Mouse (Mus musculus): ENCODE results near the gene Tsr3. TPM values are rescaled to one million over a fixed set of nuclear protein-coding genes. Genes with fewer than 3 reads are reported as not detected.
"Not testable (repeated sequence)": the region's sequence is repeated elsewhere in the genome, so short reads cannot be mapped to it uniquely, and the experiment has no call there.

The Tsr3 gene
- polyA plus RNA-seq (2016; fragmentation: Nextera tagmentation; extraction: Ambion mirVana) = 76.9 and 86.4 TPM in 2 replicates

- H3K4me1 ChIP-seq (replicated peaks) = peaks cover 20% of the 10 kb centered on the region
- peak within 1 kb of the TSS; percentile 71 for H3K4me3 ChIP-seq
- peaks cover 62% of the 10 kb centered on the region for H3K36me3 ChIP-seq
- H3K27ac ChIP-seq = peak within 1 kb of the TSS; percentile 89
- no peaks in the 10 kb centered on the region for H3K9me3 ChIP-seq
- no peaks in the 10 kb centered on the region for H3K27me3 ChIP-seq (ENCODE audit: insufficient read depth, poor library complexity, severe bottlenecking)
- peak; percentile 92 for DNase-seq (ENCODE audit: low spot score)
- WGBS = under 1% methylated on average over 80 of the region's 80 CpGs
Observed at GRCm38 (mm10) chr17:25239695-25240636, at the start of gene Tsr3, which contains the start of gene Gnptg. Gene Tsr3, plus strand, starts transcription at chr17:25240170. Gene Gnptg, minus strand, starts transcription at chr17:25240124.

- H3K36me3 ChIP-seq = peaks cover 85% of the 10 kb centered on the region
- H3K9me3 ChIP-seq = no peaks in the 10 kb centered on the region
- no peak for DNase-seq (ENCODE audit: low spot score)
- no peak overlapping the region for H3K27ac ChIP-seq
- WGBS = 95% methylated on average over 4 of the region's 4 CpGs
- no peaks in the 10 kb centered on the region for H3K4me1 ChIP-seq (replicated peaks)
- H3K4me3 ChIP-seq = no peak overlapping the region
- no peaks in the 10 kb centered on the region for H3K27me3 ChIP-seq (ENCODE audit: insufficient read depth, poor library complexity, severe bottlenecking)
Observed at GRCm38 (mm10) chr17:25202401-25202800, 37.6 kb upstream of the Tsr3 start.

- H3K36me3 ChIP-seq = peaks cover 98% of the 10 kb centered on the region
- WGBS = 97% methylated on average over 4 of the region's 4 CpGs
- no peaks in the 10 kb centered on the region for H3K27me3 ChIP-seq (ENCODE audit: insufficient read depth, poor library complexity, severe bottlenecking)
- no peak overlapping the region for H3K4me3 ChIP-seq
- no peak overlapping the region for H3K27ac ChIP-seq
- no peak for DNase-seq (ENCODE audit: low spot score)
- no peaks in the 10 kb centered on the region for H3K4me1 ChIP-seq (replicated peaks)
- no peaks in the 10 kb centered on the region for H3K9me3 ChIP-seq
Observed at GRCm38 (mm10) chr17:25210006-25210405, 30.0 kb upstream of the Tsr3 start.

- peaks cover 98% of the 10 kb centered on the region for H3K36me3 ChIP-seq
- H3K9me3 ChIP-seq = no peaks in the 10 kb centered on the region
- 93% methylated on average over 15 of the region's 15 CpGs for WGBS
- H3K27me3 ChIP-seq (ENCODE audit: insufficient read depth, poor library complexity, severe bottlenecking) = no peaks in the 10 kb centered on the region
- no peak overlapping the region for H3K4me3 ChIP-seq
- no peak overlapping the region for H3K27ac ChIP-seq
- no peak for DNase-seq (ENCODE audit: low spot score)
- no peaks in the 10 kb centered on the region for H3K4me1 ChIP-seq (replicated peaks)
Observed at GRCm38 (mm10) chr17:25210680-25211466, 29.1 kb upstream of the Tsr3 start.

- no peaks in the 10 kb centered on the region for H3K4me1 ChIP-seq (replicated peaks)
- no peak for DNase-seq (ENCODE audit: low spot score)
- WGBS = 91% methylated on average over 4 of the region's 4 CpGs
- no peaks in the 10 kb centered on the region for H3K9me3 ChIP-seq
- H3K36me3 ChIP-seq = peaks cover 98% of the 10 kb centered on the region
- H3K27me3 ChIP-seq (ENCODE audit: insufficient read depth, poor library complexity, severe bottlenecking) = no peaks in the 10 kb centered on the region
- no peak overlapping the region for H3K27ac ChIP-seq
- H3K4me3 ChIP-seq = no peak overlapping the region
Observed at GRCm38 (mm10) chr17:25211705-25212104, 28.3 kb upstream of the Tsr3 start.

- no peaks in the 10 kb centered on the region for H3K9me3 ChIP-seq
- DNase-seq (ENCODE audit: low spot score) = no peak
- no peaks in the 10 kb centered on the region for H3K27me3 ChIP-seq (ENCODE audit: insufficient read depth, poor library complexity, severe bottlenecking)
- no peaks in the 10 kb centered on the region for H3K4me1 ChIP-seq (replicated peaks)
- no peak overlapping the region for H3K4me3 ChIP-seq
- H3K27ac ChIP-seq = no peak overlapping the region
- 90% methylated on average over 3 of the region's 3 CpGs for WGBS
- peaks cover 87% of the 10 kb centered on the region for H3K36me3 ChIP-seq
Observed at GRCm38 (mm10) chr17:25215431-25215830, 24.5 kb upstream of the Tsr3 start.

- no peak overlapping the region for H3K4me3 ChIP-seq
- H3K27me3 ChIP-seq (ENCODE audit: insufficient read depth, poor library complexity, severe bottlenecking) = peaks cover 11% of the 10 kb centered on the region
- no peak for DNase-seq (ENCODE audit: low spot score)
- WGBS = 92% methylated on average over 9 of the region's 9 CpGs
- no peaks in the 10 kb centered on the region for H3K9me3 ChIP-seq
- peaks cover 19% of the 10 kb centered on the region for H3K4me1 ChIP-seq (replicated peaks)
- H3K36me3 ChIP-seq = peaks cover 59% of the 10 kb centered on the region
- H3K27ac ChIP-seq = no peak overlapping the region
Observed at GRCm38 (mm10) chr17:25218967-25219366, 21.0 kb upstream of the Tsr3 start.

GRCm38 (mm10) chr17:25219492-25220295 is 20.3 kb upstream of the Tsr3 start:
- WGBS = 94% methylated on average over 15 of the region's 15 CpGs
- Histone ChIP-seq H3K9me3 (no peaks in the 10 kb centered on the region), H3K4me3 (no peak overlapping the region), H3K36me3 (peaks cover 52% of the 10 kb centered on the region), H3K27ac (no peak overlapping the region), H3K27me3 (ENCODE audit: insufficient read depth, poor library complexity, severe bottlenecking) (peaks cover 11% of the 10 kb centered on the region), H3K4me1 (replicated peaks) (peaks cover 19% of the 10 kb centered on the region)
- DNase-seq (ENCODE audit: low spot score) = no peak

- H3K27ac ChIP-seq = no peak overlapping the region
- peaks cover 19% of the 10 kb centered on the region for H3K4me1 ChIP-seq (replicated peaks)
- 90% methylated on average over 1 of the region's 1 CpGs for WGBS
- DNase-seq (ENCODE audit: low spot score) = no peak
- H3K36me3 ChIP-seq = peaks cover 48% of the 10 kb centered on the region
- peaks cover 11% of the 10 kb centered on the region for H3K27me3 ChIP-seq (ENCODE audit: insufficient read depth, poor library complexity, severe bottlenecking)
- H3K4me3 ChIP-seq = no peak overlapping the region
- no peaks in the 10 kb centered on the region for H3K9me3 ChIP-seq
Observed at GRCm38 (mm10) chr17:25220746-25221145, 19.2 kb upstream of the Tsr3 start.

- peaks cover 42% of the 10 kb centered on the region for H3K36me3 ChIP-seq
- H3K27ac ChIP-seq = peak overlapping the region; percentile 79
- H3K9me3 ChIP-seq = no peaks in the 10 kb centered on the region
- 2% methylated on average over 19 of the region's 30 CpGs for WGBS
- peaks cover 11% of the 10 kb centered on the region for H3K27me3 ChIP-seq (ENCODE audit: insufficient read depth, poor library complexity, severe bottlenecking)
- peak overlapping the region; percentile 56 for H3K4me3 ChIP-seq
- H3K4me1 ChIP-seq (replicated peaks) = peaks cover 19% of the 10 kb centered on the region
- DNase-seq (ENCODE audit: low spot score) = peak; percentile 61
Observed at GRCm38 (mm10) chr17:25221821-25222503, 18.0 kb upstream of the Tsr3 start.

GRCm38 (mm10) chr17:25222504-25222940 is 17.4 kb upstream of the Tsr3 start:
- WGBS = 11% methylated on average over 17 of the region's 28 CpGs
- Histone ChIP-seq H3K4me3 (peak overlapping the region; percentile 56), H3K27me3 (ENCODE audit: insufficient read depth, poor library complexity, severe bottlenecking) (peaks cover 11% of the 10 kb centered on the region), H3K36me3 (peaks cover 43% of the 10 kb centered on the region), H3K4me1 (replicated peaks) (peaks cover 19% of the 10 kb centered on the region), H3K27ac (peak overlapping the region; percentile 66)
- not testable (repeated sequence) for H3K9me3 ChIP-seq; DNase-seq (ENCODE audit: low spot score)

Measured in hindbrain, embryonic 10.5 days (tissue).